Mouse (Mus musculus) stomach, embryonic 15.5 days (tissue): Measurements from ENCODE around the gene Tsen54. TPM values are rescaled to one million over a fixed set of nuclear protein-coding genes. Genes with fewer than 3 reads are reported as not detected.
A peak's percentile ranks its signal among the peaks of the same experiment; 100 is the strongest.

ENCODE experiments used
- ATAC-seq: fragments of 200-750 bp; cut with Nextera tagmentation; 2 replicates; pipeline ENCODE4 v1.8.0; 2017; ENCODE audit warnings: low read depth, moderate number of reproducible peaks, moderate TSS enrichment; ENCODE audit not compliant: insufficient read depth, low FRiP score
- H3K27ac ChIP-seq: fragments of 300-500 bp; sonication (generic); 2 replicates; pipeline ENCODE4 v1.5.1; 2015; ENCODE audit warnings: mild to moderate bottlenecking, inconsistent platforms
- H3K27me3 ChIP-seq: fragments of 300-500 bp; sonication (generic); replicated peaks from 2 replicates; pipeline ENCODE4 v1.6.1; 2015; ENCODE audit warnings: inconsistent platforms
- H3K36me3 ChIP-seq: fragments of 300-500 bp; sonication (generic); 2 replicates; pipeline ENCODE4 v1.6.1; 2015; ENCODE audit warnings: inconsistent platforms
- H3K4me1 ChIP-seq: fragments of 300-500 bp; sonication (generic); 2 replicates; pipeline ENCODE4 v1.6.1; 2015; ENCODE audit warnings: inconsistent platforms
- H3K4me2 ChIP-seq: fragments of 300-500 bp; sonication (generic); 2 replicates; pipeline ENCODE4 v1.6.1; 2015; ENCODE audit warnings: mild to moderate bottlenecking, inconsistent platforms
- H3K4me3 ChIP-seq: fragments of 300-500 bp; sonication (generic); replicated peaks from 2 replicates; pipeline ENCODE4 v1.5.1; 2015; ENCODE audit warnings: inconsistent platforms
- H3K9ac ChIP-seq: fragments of 300-500 bp; sonication (generic); 2 replicates; pipeline ENCODE4 v1.6.1; 2015; ENCODE audit warnings: inconsistent platforms
- H3K9me3 ChIP-seq: fragments of 300-500 bp; sonication (generic); 2 replicates; pipeline ENCODE4 v1.6.1; 2016; ENCODE audit warnings: inconsistent platforms
- WGBS: fragments of 180-500 bp; shearing (Covaris S2); methylation state at CpG from one replicate; pipeline ENCODE4 v1.1.7; 2015; 5-methylcytosine and 5-hydroxymethylcytosine counted together
- polyA plus RNA-seq: library from polyadenylated mRNA; unstranded; fragments of >200 nt; fragmentation: Nextera tagmentation; extraction: Ambion mirVana; gene quantifications from 2 replicates; pipeline ENCODE4 v1.2.1, GENCODE M21; 2015

Gene Tsen54
- polyA plus RNA-seq, 1 experiment from 2014 or later: 28.2 TPM

DNA sequence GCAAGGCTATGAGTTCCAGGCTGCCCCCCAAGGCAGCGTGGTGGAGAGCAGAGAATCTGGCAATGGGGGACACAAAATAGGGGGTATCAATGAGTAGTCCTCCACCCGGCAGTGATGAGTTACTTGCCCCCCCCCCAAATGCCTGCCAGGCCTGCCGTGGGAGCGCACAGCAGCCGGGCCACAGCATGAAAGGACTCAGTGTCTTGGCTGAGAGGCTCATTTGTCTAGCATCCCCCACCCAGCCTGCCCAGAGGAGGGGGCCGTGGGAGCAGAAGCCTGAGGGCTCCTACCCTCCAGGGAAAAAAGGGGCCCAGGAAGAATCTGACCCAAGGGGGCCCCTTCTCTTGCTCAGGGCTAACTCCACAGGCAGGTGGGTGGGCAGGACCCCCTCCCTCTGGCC lies 7.2 kb upstream of the Tsen54 start:
- H3K27ac ChIP-seq: 0 out of 2 replicates have a peak overlapping the region, but pooled peaks have one; percentile 76
- no peaks in the 10 kb centered on the region for H3K9me3 ChIP-seq
- peaks cover 44% of the 10 kb centered on the region for H3K36me3 ChIP-seq
- H3K9ac ChIP-seq: no peak overlapping the region
- no peak overlapping the region for H3K4me2 ChIP-seq
- no peak overlapping the region for H3K4me3 ChIP-seq
- no peaks in the 10 kb centered on the region for H3K27me3 ChIP-seq
- ATAC-seq: no peak
- peaks cover 47% of the 10 kb centered on the region for H3K4me1 ChIP-seq
- 76% methylated on average over 6 of the region's 6 CpGs for WGBS

DNA sequence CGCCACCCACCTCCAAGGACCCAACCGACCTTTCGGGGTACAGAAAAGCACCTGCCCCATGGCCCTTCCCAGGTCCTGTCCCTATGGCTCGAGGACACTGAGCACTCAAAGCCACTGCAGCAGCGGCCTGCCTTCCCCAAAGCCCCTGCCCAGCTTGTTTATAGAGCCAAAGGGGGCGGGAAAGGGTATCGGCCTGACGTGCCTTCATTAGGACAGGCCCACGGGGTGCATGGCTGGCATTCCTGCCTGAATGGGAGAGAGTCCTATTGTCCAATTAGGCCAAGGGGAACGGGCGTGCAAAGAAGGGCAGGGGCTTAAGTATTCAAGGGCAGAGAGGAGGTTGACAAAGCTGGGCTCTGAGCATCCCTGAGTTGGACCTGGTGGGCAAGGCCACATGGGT lies 6.6 kb upstream of the Tsen54 start:
- Histone ChIP-seq H3K36me3 (peaks cover 37% of the 10 kb centered on the region), H3K4me2 (no peak overlapping the region)

DNA sequence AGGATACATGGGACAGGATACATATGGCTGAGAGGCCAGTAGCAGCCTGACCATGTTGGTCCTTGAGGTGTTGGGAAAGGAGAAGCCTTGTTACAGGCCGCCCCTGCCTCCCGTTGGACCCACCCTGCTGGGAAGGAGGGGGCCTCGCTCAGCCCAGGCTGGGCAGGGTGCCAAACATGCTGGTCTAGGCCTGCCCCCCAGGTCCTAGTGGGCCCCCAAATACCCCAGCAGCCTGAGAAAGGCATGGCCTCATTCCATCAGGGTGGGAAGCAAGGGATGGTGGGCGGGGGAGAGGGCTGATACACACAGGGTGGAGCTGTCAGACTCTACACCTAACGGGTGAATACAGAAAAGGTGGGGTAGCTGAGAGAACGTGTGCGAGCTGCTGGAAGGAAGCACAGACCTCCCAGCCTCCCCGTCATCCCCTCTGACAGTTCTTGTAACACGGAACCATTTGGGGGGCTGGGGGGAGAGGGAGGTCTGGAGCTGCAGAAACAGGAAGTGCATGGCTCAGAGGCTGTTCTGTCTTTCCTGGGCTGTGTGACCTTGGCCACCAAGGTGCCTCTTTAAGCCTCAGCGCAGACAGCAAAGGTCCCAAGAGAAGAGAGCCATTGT lies 5.7 kb upstream of the Tsen54 start:
- peak overlapping the region; percentile 12; the same call in 1 of the 2 replicates for H3K9ac ChIP-seq
- H3K4me2 ChIP-seq: peak overlapping the region; percentile 39
- H3K9me3 ChIP-seq: no peaks in the 10 kb centered on the region
- no peaks in the 10 kb centered on the region for H3K27me3 ChIP-seq
- H3K27ac ChIP-seq: peak overlapping the region; percentile 76
- peaks cover 29% of the 10 kb centered on the region for H3K36me3 ChIP-seq
- peak overlapping the region; percentile 6; the same call in 1 of the 2 replicates for H3K4me3 ChIP-seq
- H3K4me1 ChIP-seq: peaks cover 54% of the 10 kb centered on the region
- WGBS: 19% methylated on average over 10 of the region's 10 CpGs
- no peak for ATAC-seq

More for the DNA sequence above, 6.6 kb upstream of the Tsen54 start:
- Histone ChIP-seq H3K4me3 (no peak overlapping the region), H3K4me1 (peaks cover 54% of the 10 kb centered on the region), H3K27me3 (no peaks in the 10 kb centered on the region), H3K9me3 (no peaks in the 10 kb centered on the region), H3K27ac (peak overlapping the region; percentile 76), H3K9ac (no peak overlapping the region)
- no peak for ATAC-seq
- 72% methylated on average over 11 of the region's 11 CpGs for WGBS

DNA sequence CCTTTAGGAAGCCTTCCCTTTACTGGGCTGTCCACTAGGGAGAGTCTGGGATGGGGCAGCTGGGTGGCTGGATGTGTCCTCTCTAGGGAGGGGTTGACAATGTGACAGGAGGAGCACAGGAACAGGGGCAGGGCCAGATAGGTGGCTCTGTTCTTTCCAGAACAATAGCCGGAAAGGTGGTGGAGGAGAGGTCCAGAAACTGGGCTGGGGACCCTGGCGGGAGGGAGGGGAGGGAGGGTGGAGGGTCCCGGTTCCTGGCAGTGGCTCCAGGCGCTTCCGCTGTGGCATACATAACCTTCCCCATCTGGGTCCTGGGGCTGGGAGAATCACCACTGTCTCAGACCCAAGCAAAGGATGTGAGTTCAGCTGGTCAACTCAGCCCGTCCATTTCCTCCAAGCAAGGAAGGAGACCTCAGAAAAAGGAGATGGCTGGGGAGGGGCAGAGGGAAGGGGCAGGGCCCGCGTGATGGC lies 5.2 kb upstream of the Tsen54 start:
- Histone ChIP-seq H3K9me3 (no peaks in the 10 kb centered on the region), H3K36me3 (peaks cover 27% of the 10 kb centered on the region; the same call in 1 of the 2 replicates), H3K4me2 (peak overlapping the region; percentile 39), H3K4me3 (peak overlapping the region; percentile 6; the same call in 1 of the 2 replicates), H3K9ac (peak overlapping the region; percentile 12; the same call in 1 of the 2 replicates), H3K27me3 (no peaks in the 10 kb centered on the region), H3K4me1 (peaks cover 54% of the 10 kb centered on the region), H3K27ac (peak overlapping the region; percentile 76)
- ATAC-seq: no peak
- 51% methylated on average over 8 of the region's 8 CpGs for WGBS

DNA sequence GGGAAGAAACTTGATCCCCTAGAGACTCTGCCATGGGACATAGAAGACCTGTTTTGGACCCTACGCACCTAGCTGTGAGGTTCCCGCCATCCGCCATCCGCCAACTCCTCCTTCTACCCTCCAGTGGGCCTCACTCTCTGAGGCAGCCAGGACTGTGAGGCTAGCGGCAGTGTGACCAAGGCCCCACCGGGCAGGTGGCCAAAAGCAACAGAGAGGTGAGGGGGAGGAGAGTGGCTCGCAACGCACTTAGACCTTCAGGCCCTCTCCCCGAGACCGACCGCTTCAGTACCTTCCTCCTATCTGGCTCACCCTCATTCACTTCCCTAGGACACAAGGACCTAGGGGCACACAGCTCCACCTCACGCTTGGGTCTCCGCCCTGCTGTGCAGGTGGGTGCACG lies 4.1 kb upstream of the Tsen54 start:
- H3K4me3 ChIP-seq: peak overlapping the region; percentile 81
- H3K27me3 ChIP-seq: no peaks in the 10 kb centered on the region

DNA sequence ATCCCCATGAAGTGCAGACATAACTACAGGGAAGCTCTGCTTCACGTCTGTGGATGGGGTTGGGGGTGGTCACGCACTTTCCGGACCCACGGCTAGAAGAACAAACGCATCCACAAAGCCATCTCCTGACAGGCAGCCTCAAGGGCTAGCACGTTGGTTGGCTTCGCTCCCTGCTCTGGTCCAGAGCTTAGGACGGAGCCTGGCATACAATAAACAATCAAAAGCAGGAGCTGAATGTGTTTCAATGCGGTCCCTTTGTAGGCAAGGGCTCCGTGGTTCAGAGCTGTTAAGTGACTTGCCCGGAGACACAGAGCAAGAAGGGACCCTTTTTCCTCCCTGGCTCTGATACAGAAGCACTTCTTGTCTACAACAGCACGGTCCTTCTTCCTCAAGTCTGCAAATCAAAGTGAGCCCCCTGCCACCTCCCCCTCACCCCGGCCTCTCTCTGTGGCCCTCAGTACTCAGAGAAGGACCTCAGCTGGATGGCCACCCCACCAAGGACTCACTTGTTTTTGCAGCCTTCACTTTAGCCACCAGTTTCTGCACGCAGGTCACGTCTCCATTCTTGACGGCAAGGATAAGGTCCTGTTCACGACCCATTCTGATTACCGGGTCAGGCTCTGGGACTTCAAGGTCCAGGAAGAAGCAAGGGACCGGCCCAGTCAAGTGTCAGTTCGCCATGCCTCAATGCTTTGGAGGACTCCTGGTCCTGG lies 3.0 kb upstream of the Tsen54 start:
- H3K9me3 ChIP-seq: no peaks in the 10 kb centered on the region
- peak overlapping the region; percentile 81 for H3K4me3 ChIP-seq
- peaks cover 18% of the 10 kb centered on the region; the same call in 1 of the 2 replicates for H3K36me3 ChIP-seq
- WGBS: 75% methylated on average over 20 of the region's 20 CpGs
- peaks cover 65% of the 10 kb centered on the region for H3K4me1 ChIP-seq
- peak overlapping the region; percentile 86; the same call in 1 of the 2 replicates for H3K27ac ChIP-seq
- ATAC-seq: no peak
- H3K4me2 ChIP-seq: peak overlapping the region; percentile 90
- no peaks in the 10 kb centered on the region for H3K27me3 ChIP-seq
- H3K9ac ChIP-seq: peak overlapping the region; percentile 83; the same call in 1 of the 2 replicates

More for the DNA sequence above, 4.1 kb upstream of the Tsen54 start:
- Histone ChIP-seq H3K36me3 (peaks cover 18% of the 10 kb centered on the region; the same call in 1 of the 2 replicates), H3K4me2 (peak overlapping the region; percentile 90), H3K4me1 (peaks cover 57% of the 10 kb centered on the region), H3K9me3 (no peaks in the 10 kb centered on the region), H3K27ac (peak overlapping the region; percentile 76), H3K9ac (0 out of 2 replicates have a peak overlapping the region, but pooled peaks have one; percentile 16)
- WGBS: 54% methylated on average over 14 of the region's 14 CpGs
- ATAC-seq: no peak

DNA sequence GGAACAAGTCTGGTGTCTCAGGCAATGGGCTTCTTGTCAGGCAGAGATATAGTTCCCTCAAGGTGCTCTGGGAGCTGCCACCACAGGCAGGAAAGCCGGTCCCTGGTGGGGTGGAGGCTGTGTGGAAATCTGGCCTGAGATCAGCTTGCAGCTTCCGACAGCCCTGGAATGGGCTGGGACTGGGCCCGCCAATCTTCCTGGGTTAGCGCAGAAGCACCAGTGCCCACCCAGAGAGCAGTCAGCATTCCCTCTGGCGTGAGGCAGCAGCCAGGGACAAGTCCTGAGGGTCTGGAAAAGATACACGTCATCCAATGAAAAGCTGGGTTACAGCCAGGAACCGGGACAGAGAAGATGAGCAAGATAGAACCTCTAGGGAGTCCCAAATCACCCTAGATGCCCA lies 2.4 kb upstream of the Tsen54 start:
- Histone ChIP-seq H3K36me3 (peaks cover 17% of the 10 kb centered on the region; the same call in 1 of the 2 replicates), H3K27me3 (no peaks in the 10 kb centered on the region), H3K4me3 (peak overlapping the region; percentile 81), H3K4me1 (peaks cover 65% of the 10 kb centered on the region), H3K27ac (peak overlapping the region; percentile 86; the same call in 1 of the 2 replicates), H3K4me2 (peak overlapping the region; percentile 90), H3K9ac (peak overlapping the region; percentile 83; the same call in 1 of the 2 replicates), H3K9me3 (no peaks in the 10 kb centered on the region)
- 36% methylated on average over 7 of the region's 7 CpGs for WGBS
- no peak for ATAC-seq

DNA sequence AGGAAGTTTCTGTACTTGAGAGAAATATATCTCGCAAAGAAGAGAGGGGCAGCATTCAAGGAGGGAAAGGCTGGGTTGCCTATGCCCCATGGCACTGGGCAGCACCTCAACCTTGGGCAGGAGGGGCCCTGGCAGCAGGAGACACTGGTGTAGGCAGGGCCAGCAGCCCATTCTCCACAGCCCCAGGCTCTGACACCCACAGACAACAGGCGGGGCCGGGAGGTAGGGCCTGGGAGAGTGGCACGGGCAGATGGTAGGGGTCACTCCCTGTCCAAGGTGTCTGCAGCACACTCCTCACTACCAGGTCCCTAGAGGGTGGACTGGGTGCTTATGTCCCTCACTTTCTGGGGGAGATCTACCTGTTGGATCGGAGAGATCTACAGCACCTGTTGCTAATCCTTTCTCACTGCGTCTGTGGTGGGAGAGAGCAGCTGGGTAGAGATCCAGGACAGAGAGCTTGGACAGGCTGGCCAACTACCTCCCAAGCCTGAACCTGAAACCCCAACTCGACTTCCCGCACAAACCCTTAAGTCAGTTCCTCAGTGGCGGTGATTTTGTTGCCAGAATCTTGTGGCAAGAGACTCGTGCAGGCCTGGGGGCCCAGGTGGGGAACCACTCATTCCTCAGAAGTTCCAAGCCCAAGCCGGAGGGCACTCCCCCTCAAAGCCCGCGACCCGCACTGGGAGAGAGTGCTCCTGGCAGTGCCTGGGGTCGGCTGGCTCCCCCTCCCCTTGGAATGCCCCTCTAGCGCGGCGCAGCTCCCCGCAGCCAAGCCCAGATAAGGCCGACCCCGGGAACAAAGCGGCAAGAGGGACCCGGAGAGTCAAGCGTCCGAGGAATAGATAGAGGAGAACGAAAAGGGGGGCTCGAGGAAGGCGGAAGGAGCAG lies 1.7 kb upstream of the Tsen54 start:
- Histone ChIP-seq H3K36me3 (0 out of 2 replicates have a peak, but pooled peaks cover 14% of the 10 kb centered on the region), H3K4me1 (peaks cover 63% of the 10 kb centered on the region), H3K9me3 (no peaks in the 10 kb centered on the region), H3K9ac (peak overlapping the region; percentile 83), H3K27ac (peak overlapping the region; percentile 86), H3K4me3 (peak overlapping the region; percentile 81), H3K4me2 (peak overlapping the region; percentile 90), H3K27me3 (no peaks in the 10 kb centered on the region)
- 6% methylated on average over 28 of the region's 28 CpGs for whole genome bisulfite sequencing
- ATAC-seq: peak; percentile 1; the same call in 1 of the 2 replicates

DNA sequence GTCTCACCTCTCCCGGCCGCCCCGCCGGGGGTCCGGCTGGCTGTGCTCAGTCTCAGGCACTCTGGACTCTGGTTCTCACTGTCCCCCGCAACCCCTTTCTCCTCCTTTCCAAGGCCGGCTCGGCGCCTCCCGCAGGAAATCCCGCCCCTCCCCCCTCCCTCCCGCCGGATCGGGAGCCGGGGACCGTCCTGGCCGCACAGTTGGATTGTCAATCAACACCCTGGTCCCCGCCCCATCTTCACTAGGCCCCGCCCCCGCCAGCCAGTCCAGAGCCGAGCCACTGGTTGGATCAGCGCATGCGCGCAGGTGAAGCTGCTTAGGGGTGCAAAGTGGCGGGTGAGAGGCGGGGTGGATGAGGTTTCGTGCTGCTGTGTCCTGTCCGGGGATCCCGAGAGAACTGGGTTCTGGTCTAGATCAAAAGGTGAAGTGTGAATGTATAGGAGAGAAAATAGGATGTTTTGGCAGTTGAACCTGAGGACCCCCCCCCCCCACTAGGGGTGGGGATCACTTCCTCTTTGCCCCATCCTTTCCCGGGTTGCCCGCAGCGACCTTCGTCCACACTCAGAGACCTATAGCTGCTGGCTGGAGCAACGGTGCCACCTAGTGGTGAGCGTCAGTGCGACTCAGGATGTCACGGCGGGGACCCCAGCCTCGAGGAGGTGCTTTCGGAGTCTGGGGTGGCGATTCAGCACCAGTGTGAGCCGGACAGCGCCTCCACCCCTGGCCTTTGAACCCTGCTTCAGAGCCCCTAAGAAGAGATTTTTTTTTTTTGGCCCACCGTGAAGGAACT lies 822 bp upstream of the Tsen54 start, which contains the start of gene Caskin2:
TSS of gene Caskin2 (minus strand) at position 133 of the 790 bp plus-strand sequence.
- Histone ChIP-seq H3K27me3 (no peaks in the 10 kb centered on the region), H3K4me1 (peaks cover 54% of the 10 kb centered on the region)
- under 1% methylated on average over 43 of the region's 44 CpGs for WGBS

DNA sequence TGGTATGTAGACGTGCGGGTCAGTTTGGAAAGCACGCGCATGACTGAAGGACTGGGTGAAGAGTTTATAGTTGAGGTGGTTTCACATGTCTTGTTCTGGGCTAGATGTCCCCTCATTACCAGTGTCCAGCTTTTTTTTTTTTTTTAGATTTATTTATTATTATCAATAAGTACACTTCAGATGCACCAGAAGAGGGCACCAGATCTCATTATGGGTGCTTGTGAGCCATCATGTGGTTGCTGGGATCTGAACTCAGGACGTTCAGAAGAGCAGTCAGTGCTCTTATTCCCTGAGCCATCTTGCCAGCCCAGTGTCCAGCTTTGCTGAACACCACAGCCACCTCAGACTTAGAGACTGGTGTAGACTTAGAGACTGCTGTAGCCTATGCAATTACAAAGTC lies 2.8 kb downstream of the Tsen54 start:
- H3K36me3 ChIP-seq: peaks cover 14% of the 10 kb centered on the region; the same call in 1 of the 2 replicates
- no peak for ATAC-seq
- WGBS: 87% methylated on average over 5 of the region's 5 CpGs
- no peaks in the 10 kb centered on the region for H3K9me3 ChIP-seq
- no peak overlapping the region for H3K4me3 ChIP-seq
- no peaks in the 10 kb centered on the region for H3K27me3 ChIP-seq
- H3K27ac ChIP-seq: no peak overlapping the region
- H3K9ac ChIP-seq: no peak overlapping the region
- H3K4me2 ChIP-seq: no peak overlapping the region
- peaks cover 17% of the 10 kb centered on the region for H3K4me1 ChIP-seq

More for the DNA sequence above, 822 bp upstream of the Tsen54 start, which contains the start of gene Caskin2:
- H3K4me2 ChIP-seq: peak within 1 kb of the TSS; percentile 90
- peak within 1 kb of the TSS; percentile 86 for H3K27ac ChIP-seq
- H3K9me3 ChIP-seq: no peaks in the 10 kb centered on the region
- peak within 1 kb of the TSS; percentile 81 for H3K4me3 ChIP-seq
- H3K36me3 ChIP-seq: 0 out of 2 replicates have a peak, but pooled peaks cover 14% of the 10 kb centered on the region
- peak; percentile 88 for ATAC-seq
- H3K9ac ChIP-seq: peak within 1 kb of the TSS; percentile 83
